Comparison of ENCODE assay signal across 20 mouse cellular contexts in genomic region chr10:63059862-63060261, GRCm38 (mm10). TPM values are rescaled to one million over a fixed set of nuclear protein-coding genes. Genes with fewer than 3 reads are reported as not detected.
A peak's percentile ranks its signal among the peaks of the same experiment; 100 is the strongest.
DNase-seq lines count a peak whose midpoint lies in the region; ATAC-seq and TF ChIP-seq lines count a peak whose summit lies in the region.
"Had no signal": no experiment of that assay in that cellular context is flagged by ENCODE, and none has a peak within 500 bp of the region (broad histone marks: within the 10 kb centered on the region; RNA-seq: fewer than 3 reads in every experiment).

Gene Pbld1, plus strand, starts transcription at chr10:63060162.

- no peak within 1 kb of the TSS for H3K4me2 ChIP-seq in intestine, postnatal 0 days (replicated peaks; ENCODE audit: low read depth)
- no peak within 1 kb of the TSS for H3K4me2 ChIP-seq in intestine, embryonic 15.5 days (replicated peaks)
- no peak within 1 kb of the TSS for H3K4me2 ChIP-seq in liver, embryonic 15.5 days
- no peak within 1 kb of the TSS for H3K4me2 ChIP-seq in liver, embryonic 12.5 days
- H3K4me2 ChIP-seq: heart, embryonic 11.5 days; lung, embryonic 14.5 days; midbrain, embryonic 12.5 days; neural tube, embryonic 12.5 days had no signal

- TF ChIP-seq CTCF in intestine, postnatal 0 days (IDR thresholded peaks at IDR 0.05; ENCODE audit: low read depth): no peak

- no peaks in the 10 kb centered on the region for H3K9me3 ChIP-seq in intestine, postnatal 0 days (ENCODE audit: control insufficient read depth)
- no peaks in the 10 kb centered on the region for H3K9me3 ChIP-seq in intestine, embryonic 15.5 days
- no peaks in the 10 kb centered on the region for H3K9me3 ChIP-seq in liver, embryonic 15.5 days (replicated peaks)
- no peaks in the 10 kb centered on the region for H3K9me3 ChIP-seq in liver, embryonic 12.5 days (replicated peaks)
- H3K9me3 ChIP-seq: embryonic facial prominence, embryonic 10.5 days; hindbrain, embryonic 10.5 days; midbrain, embryonic 12.5 days; neural tube, embryonic 12.5 days had no signal

- H3K4me1 ChIP-seq in intestine, postnatal 0 days (replicated peaks; ENCODE audit: control insufficient read depth, insufficient read depth, low read length): no peaks in the 10 kb centered on the region
- 0 out of 2 replicates have a peak, but pooled peaks cover 3% of the 10 kb centered on the region for H3K4me1 ChIP-seq in intestine, embryonic 15.5 days (replicated peaks)
- peaks cover 6% of the 10 kb centered on the region; the same call in 1 of the 2 replicates for H3K4me1 ChIP-seq in liver, embryonic 15.5 days (replicated peaks)
- H3K4me1 ChIP-seq in liver, embryonic 12.5 days: no peaks in the 10 kb centered on the region
- H3K4me1 ChIP-seq: neural tube, embryonic 12.5 days had no signal

- H3K9ac ChIP-seq in intestine, postnatal 0 days (ENCODE audit: low read depth, low read length): no peak within 1 kb of the TSS
- no peak within 1 kb of the TSS for H3K9ac ChIP-seq in intestine, embryonic 15.5 days
- H3K9ac ChIP-seq in liver, embryonic 15.5 days: no peak within 1 kb of the TSS
- H3K9ac ChIP-seq in liver, embryonic 12.5 days: no peak within 1 kb of the TSS
- H3K9ac ChIP-seq: forebrain, postnatal 0 days; lung, embryonic 14.5 days; midbrain, embryonic 12.5 days; neural tube, embryonic 12.5 days had no signal

- no peaks in the 10 kb centered on the region for H3K27me3 ChIP-seq in intestine, postnatal 0 days (replicated peaks; ENCODE audit: control insufficient read depth, insufficient read depth, low read length)
- no peaks in the 10 kb centered on the region for H3K27me3 ChIP-seq in intestine, embryonic 15.5 days (replicated peaks)
- H3K27me3 ChIP-seq in liver, embryonic 15.5 days: no peaks in the 10 kb centered on the region
- peaks cover 17% of the 10 kb centered on the region; the same call in 1 of the 2 replicates for H3K27me3 ChIP-seq in liver, embryonic 12.5 days (replicated peaks)
- H3K27me3 ChIP-seq: midbrain, embryonic 12.5 days; neural tube, embryonic 12.5 days had no signal

- no peaks in the 10 kb centered on the region for H3K36me3 ChIP-seq in intestine, postnatal 0 days (ENCODE audit: control insufficient read depth, insufficient read depth)
- H3K36me3 ChIP-seq in intestine, embryonic 15.5 days: no peaks in the 10 kb centered on the region
- H3K36me3 ChIP-seq in liver, embryonic 15.5 days (replicated peaks): no peaks in the 10 kb centered on the region
- H3K36me3 ChIP-seq in liver, embryonic 12.5 days: no peaks in the 10 kb centered on the region
- H3K36me3 ChIP-seq: embryonic facial prominence, embryonic 10.5 days; hindbrain, embryonic 10.5 days; midbrain, embryonic 12.5 days; neural tube, embryonic 12.5 days had no signal

- DNase-seq in testis, postnatal 10 days (ENCODE audit: low spot score): no peak
- DNase-seq in right cerebral cortex, postnatal 36 days (ENCODE audit: low spot score in 2 of 2): no peak
- DNase-seq: cerebellum, adult 11-12 months; cerebellum, postnatal 10 days; forebrain, postnatal 0 days; lung, embryonic 14.5 days; right cerebral cortex, postnatal 14 days; thymus, adult 2 months; thymus, postnatal 4 days had no signal

- H3K4me3 ChIP-seq in intestine, postnatal 0 days (ENCODE audit: low read depth, low read length): no peak within 1 kb of the TSS
- H3K4me3 ChIP-seq in intestine, embryonic 15.5 days (replicated peaks): no peak within 1 kb of the TSS
- H3K4me3 ChIP-seq in liver, embryonic 15.5 days (replicated peaks): no peak within 1 kb of the TSS
- no peak within 1 kb of the TSS for H3K4me3 ChIP-seq in liver, embryonic 12.5 days
- H3K4me3 ChIP-seq: embryonic facial prominence, embryonic 10.5 days; hindbrain, embryonic 10.5 days; midbrain, embryonic 12.5 days; neural tube, embryonic 12.5 days had no signal

- WGBS in intestine, postnatal 0 days: 78% methylated on average over 2 of the region's 2 CpGs
- WGBS in intestine, embryonic 15.5 days: 84% methylated on average over 2 of the region's 2 CpGs
- WGBS in liver, embryonic 15.5 days (ENCODE audit: insufficient replicate concordance): 51% methylated on average over 2 of the region's 2 CpGs
- WGBS in liver, embryonic 12.5 days (ENCODE audit: insufficient replicate concordance): 44% methylated on average over 2 of the region's 2 CpGs

- no peak for ATAC-seq in intestine, postnatal 0 days
- ATAC-seq in intestine, embryonic 15.5 days: no peak
- no peak for ATAC-seq in liver, embryonic 15.5 days (ENCODE audit: insufficient read depth)
- no peak for ATAC-seq in liver, embryonic 12.5 days
- no peak for ATAC-seq in monocyte, adult 5-6 weeks (replicated peaks; ENCODE audit: insufficient number of reproducible peaks, low FRiP score, low TSS enrichment, poor library complexity, severe bottlenecking)
- ATAC-seq: forebrain, postnatal 0 days; hindbrain, embryonic 16.5 days had no signal

- H3K27ac ChIP-seq in intestine, postnatal 0 days (ENCODE audit: low read depth, low read length): peak within 1 kb of the TSS; percentile 42; the same call in 1 of the 2 replicates
- H3K27ac ChIP-seq in intestine, embryonic 15.5 days: no peak within 1 kb of the TSS
- H3K27ac ChIP-seq in liver, embryonic 15.5 days (replicated peaks): peak within 1 kb of the TSS; percentile 77
- no peak within 1 kb of the TSS for H3K27ac ChIP-seq in liver, embryonic 12.5 days
- H3K27ac ChIP-seq: embryonic facial prominence, embryonic 10.5 days; hindbrain, embryonic 10.5 days; midbrain, embryonic 12.5 days; neural tube, embryonic 12.5 days had no signal

RNA-seq across cellular contexts. Expression of gene Pbld1, which starts in this region (rescaled TPM):
- 1.8 and 2.1 TPM in 2 replicates for polyA plus RNA-seq in intestine, postnatal 0 days (2015; fragmentation: Nextera tagmentation; extraction: Ambion mirVana)
- polyA plus RNA-seq in intestine, embryonic 15.5 days (2015; fragmentation: Nextera tagmentation; extraction: Ambion mirVana): 2.6 and 6.4 TPM in 2 replicates
- 17.9 and 27.8 TPM in 2 replicates for polyA plus RNA-seq in liver, embryonic 15.5 days (2015; fragmentation: Nextera tagmentation; extraction: Ambion mirVana)
- polyA plus RNA-seq in liver, embryonic 12.5 days (2016; fragmentation: Nextera tagmentation; extraction: Ambion mirVana): 1.7 and 2.2 TPM in 2 replicates
- 2.8 to 12.5 TPM in 2 of 3 replicates, not detected in the other for total RNA-seq in monocyte, adult 5-6 weeks (2017)
- total RNA-seq: forebrain, postnatal 0 days had no signal

Comparison
In these comparisons a context has a peak if more than half of its experiments do, and no peak if none do; other contexts are left out.
1. H3K27ac ChIP-seq: peak in intestine, postnatal 0 days (single experiment) and liver, embryonic 15.5 days (single experiment); none in intestine, embryonic 15.5 days (single experiment) and liver, embryonic 12.5 days (single experiment).